Mouse (Mus musculus): ENCODE results near the gene Ros1. TPM values are rescaled to one million over a fixed set of nuclear protein-coding genes. Genes with fewer than 3 reads are reported as not detected.

Ros1 gene
- total RNA-seq, 2 experiments from 2014 or later: not detected

DNA sequence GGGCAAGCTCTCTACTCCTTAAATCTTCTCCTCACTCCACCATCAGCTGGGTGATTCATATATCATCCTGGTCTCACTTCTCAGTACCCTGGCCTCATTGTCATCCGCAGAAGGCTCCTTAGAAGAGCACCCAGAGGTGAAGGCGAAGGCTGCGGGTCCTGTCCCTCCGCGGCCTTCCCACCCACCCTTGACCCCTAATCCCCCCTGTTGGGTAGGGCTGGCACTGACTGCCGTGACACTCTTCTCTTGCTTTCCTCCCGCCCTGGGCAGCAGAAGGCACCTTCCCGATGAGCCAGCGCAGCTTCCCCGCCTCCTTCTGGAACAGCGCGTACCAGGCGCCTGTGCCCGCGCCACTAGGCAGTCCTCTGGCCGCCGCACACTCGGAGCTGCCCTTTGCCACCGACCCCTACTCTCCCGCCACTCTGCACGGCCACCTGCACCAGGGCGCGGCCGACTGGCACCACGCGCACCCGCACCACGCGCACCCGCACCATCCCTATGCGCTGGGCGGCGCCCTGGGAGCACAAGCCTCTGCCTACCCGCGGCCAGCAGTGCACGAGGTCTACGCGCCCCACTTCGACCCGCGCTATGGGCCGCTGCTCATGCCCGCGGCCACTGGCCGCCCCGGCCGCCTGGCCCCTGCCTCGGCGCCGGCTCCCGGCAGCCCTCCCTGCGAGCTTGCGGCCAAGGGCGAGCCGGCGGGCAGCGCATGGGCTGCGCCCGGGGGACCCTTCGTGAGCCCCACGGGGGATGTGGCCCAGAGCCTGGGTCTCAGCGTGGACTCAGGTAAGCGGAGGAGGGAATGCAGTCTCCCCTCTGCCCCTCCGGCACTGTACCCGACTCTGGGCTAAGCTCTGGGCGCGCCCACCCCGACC, 167.6 kb downstream of the Ros1 start:
- intact Hi-C loops (cut with DNase I): loop anchor here (5.0 kb wide), 1 partner anchor 1125 kb away; no protein-coding TSS in a partner anchor
- DNase-seq (ENCODE audit: low spot score in 2 of 2): no peak

DNA sequence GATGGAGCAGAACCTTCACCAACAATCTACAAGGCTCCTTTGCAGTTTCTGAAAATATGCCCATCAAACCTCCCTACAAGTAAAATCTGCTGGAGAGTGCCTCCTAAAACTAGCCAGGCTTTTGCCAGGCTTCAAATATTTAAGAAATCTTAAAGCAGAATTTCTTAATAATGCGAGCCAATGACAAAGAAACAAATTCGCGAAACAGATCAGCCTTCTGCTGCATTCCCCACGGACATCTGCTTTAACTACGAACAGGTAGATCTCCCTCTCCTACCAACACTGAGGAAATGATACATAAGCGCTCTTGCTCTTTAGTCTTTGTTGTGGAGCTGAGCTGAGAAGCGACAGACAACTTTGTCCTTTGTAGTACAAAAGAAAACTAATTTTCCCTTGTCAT, 169.2 kb downstream of the Ros1 start:
- no peak for DNase-seq (ENCODE audit: low spot score in 2 of 2)
- intact Hi-C loops (cut with DNase I): loop anchor here (5.0 kb wide), 1 partner anchor 1124 kb away; no protein-coding TSS in a partner anchor

DNA sequence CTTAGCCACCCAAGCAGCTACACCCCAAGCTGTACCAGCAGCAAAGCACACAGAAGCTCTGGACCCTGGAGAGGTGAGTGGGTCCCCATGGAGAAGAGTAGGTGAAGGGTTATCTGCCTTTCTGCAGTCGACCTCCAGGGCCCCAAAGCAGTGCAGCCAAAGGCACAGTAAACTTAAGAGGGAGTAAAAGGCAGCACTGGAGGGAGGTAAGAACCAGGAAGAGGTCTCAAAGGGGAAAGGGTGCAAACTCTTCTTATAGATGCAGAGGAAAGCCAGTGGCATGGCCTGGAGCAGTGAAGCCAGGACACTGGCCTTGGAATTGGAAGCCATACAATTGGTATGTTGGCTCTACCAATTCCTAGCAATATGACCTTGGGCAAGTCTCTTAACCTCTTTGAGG, 169.8 kb downstream of the Ros1 start:
- no peak for DNase-seq (ENCODE audit: low spot score in 2 of 2)
- intact Hi-C loops (cut with DNase I): loop anchor here (5.0 kb wide), 1 partner anchor 1123 kb away; no protein-coding TSS in a partner anchor

DNA sequence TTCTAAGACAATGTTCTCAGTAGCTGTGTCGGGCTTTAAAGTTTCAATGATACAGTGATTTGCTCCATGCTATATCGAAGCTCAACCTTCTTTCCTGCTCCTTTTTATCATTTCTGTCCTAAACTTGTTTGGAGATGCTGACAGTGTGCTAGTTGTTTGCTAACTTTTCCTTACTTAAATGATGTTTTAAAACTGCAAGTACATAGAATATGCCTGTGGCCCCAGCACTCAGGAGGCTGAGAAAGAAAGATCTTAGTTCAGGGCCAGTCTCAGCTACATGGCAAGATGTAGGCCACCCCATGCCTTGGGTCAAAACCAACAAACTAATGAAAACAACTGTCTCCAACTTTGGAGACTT, 171.0 kb downstream of the Ros1 start:
- intact Hi-C loops (cut with DNase I): loop anchor here (5.0 kb wide), 1 partner anchor 1132 kb away; the partner anchor contains the start of gene Sim1
- DNase-seq (ENCODE audit: low spot score in 2 of 2): no peak

DNA sequence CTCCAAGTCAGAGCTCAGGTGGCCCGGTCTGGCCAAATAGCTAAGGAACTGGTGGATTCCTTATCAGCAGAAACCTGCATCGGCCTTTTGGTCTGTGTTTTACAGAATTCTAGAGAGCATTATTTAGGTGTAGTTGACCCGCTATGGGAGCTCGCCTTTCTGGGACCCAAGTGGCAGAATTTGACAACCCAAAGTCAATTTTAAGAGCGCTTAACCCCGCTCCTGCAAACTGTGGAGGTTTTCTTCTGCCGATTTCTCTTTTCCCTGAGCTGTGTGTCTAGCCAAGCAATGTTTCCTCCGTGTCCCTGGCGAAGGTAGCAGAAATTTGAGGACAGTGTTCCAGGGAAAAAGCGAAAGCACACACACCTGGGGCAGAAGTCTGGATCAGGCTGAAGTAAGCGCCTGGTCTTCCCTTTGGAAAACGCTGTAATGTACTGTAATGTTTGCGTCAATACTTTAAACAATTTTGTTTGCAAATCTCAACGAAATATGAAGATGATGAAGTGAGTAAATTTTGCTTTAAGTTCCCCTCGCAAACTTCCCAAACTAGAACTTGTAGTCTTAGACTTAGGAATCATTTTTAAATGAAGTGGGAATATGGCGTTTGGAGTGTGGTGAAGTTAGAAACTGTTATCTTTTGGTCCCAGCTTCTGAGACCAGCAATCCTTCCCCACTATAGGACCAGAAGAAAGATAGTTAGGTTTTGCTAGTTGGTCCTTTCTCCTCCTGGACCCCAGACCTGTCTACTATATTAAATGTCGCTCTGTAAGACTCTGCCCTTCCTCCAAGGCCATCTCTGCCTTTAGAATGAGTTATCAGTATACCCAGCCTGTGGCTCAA, 171.6 kb downstream of the Ros1 start:
- no peak for DNase-seq (ENCODE audit: low spot score in 2 of 2)
- intact Hi-C loops (cut with DNase I): loop anchor here (5.0 kb wide), 1 partner anchor 1131 kb away; the partner anchor contains the start of gene Sim1

DNA sequence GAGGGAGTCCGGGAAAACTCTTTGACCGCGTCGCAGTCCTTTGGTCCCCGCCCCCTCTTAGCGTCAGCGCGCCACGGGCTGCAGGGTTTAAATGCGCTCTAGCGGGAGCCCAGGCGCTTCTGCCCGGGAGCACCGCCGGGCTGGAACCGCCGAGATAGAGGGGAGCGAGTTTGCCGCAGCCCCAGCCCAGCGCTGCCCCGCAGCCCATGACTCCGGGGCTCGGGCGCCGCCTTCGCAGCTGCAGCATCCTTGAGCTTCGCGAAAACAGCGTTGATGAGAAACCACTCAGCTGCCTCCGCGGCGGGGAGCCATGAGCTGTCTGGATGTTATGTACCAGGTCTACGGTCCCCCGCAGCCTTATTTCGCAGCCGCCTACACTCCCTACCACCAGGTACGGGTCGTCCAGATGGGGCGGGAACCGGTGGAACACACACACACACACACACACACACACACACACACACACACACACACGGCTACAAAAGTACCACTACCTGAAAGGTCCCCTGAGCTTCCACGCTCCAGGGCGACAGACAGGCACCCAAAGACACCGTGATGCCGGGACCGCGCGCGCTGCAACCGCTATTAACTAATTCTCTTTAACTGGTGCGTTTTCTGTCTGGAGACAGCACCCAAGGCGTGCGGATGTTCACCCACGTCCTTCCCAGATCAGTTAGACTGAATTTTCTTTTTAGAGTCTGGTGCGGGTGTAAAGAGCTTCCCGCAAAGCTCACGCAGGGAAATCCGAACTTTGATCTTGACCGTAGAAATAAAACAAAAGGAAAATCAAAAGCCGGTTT, 172.4 kb downstream of the Ros1 start, which contains the start of gene Vgll2:
Gene Vgll2, plus strand, starts transcription at position 90 of the 800 bp plus-strand sequence.
- intact Hi-C loops (cut with DNase I): loop anchor here (5.0 kb wide), 1 partner anchor 1130 kb away; the partner anchor contains the start of gene Sim1
- DNase-seq (ENCODE audit: low spot score in 2 of 2): peak; percentile 16 to 17

DNA sequence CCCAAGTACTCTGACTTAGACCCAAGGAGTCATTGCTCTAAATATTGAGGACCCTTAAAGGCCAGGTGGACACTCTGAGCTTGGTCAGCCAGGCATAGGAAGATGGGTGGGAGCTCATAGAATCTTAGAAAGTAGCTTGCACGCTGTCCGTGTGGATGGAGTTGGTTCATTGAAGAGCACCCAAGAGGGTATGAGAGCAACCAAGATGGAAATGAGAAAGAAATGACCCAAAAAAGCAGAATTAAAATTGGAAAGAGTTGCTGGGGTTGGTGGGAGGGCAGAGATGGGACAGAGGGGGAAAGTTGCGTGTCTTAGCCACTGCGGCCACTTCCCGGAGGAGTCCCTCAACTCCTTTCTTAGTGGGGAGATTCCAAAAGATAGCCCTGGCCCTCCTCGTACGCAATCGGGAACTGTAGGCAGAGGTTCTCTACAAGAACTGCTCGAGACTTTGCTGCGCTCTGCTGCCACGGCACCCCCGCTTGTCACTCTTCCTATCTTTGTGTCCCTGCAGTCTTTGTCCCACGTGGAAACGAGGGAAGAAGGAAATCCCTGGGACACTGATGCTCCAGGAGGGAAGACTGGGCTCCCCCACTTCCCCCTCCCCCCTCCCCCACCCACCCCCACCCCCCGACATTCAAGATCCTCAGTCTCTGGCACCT, 173.2 kb downstream of the Ros1 start:
- no peak for DNase-seq (ENCODE audit: low spot score in 2 of 2)
- intact Hi-C loops (cut with DNase I): loop anchor here (5.0 kb wide), 1 partner anchor 1130 kb away; the partner anchor contains the start of gene Sim1

DNA sequence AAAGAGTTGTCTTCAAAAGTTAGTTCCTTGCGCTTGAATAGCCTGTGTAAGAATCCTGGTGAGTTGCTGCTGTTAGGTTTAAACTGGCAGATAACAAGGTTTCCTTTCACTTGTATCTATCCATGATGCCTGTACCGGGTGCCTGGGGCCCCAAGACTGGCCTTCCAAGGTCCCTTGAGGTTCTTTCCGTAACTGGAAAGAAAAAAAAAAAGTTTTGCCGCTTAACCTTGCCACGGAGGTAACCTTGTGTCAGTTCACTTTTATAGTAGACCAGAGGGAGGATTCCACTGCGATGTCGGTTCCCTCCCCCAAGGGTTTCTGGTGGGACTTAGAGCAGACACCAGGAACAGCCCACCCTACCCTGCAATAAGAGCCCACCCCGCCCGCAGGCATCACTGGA, 173.8 kb downstream of the Ros1 start:
- intact Hi-C loops (cut with DNase I): loop anchor here (5.0 kb wide), 1 partner anchor 1129 kb away; the partner anchor contains the start of gene Sim1
- DNase-seq (ENCODE audit: low spot score in 2 of 2): no peak

DNA sequence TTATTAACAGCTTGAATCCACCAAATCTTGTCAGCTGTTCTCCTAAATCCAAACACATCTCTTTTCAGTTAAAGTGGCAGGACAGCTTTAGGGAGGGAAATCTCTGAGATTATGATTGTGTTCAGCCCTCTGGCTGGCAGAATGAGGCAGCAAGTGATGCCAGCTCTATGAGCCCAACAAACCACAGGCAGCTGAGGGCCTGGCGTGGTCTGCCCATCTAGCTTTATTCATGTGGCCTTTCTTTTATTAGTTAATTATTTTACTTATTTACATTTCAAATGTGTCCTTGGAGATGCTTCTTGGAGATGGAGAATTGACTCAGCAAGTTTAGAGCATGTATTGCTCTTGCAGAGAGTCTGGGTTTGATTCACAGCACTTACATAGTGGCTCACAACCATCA, 176.6 kb downstream of the Ros1 start:
- no peak for DNase-seq (ENCODE audit: low spot score in 2 of 2)
- intact Hi-C loops (cut with DNase I): no loop called here

Small RNA genes lying within 50 kb of the gene (microRNA-seq; reads per million reads assigned to microRNA genes)
- 0 reads per million in 2 experiments for gene Gm24084

Other genes starting within 250 kb of the Ros1 start
- gene Vgll2, start 172.7 kb downstream of the Ros1 start, total RNA-seq (2021): not detected
- gene Dcbld1, start 38.4 kb upstream of the Ros1 start, total RNA-seq (2021): 1 to 10 TPM; 5.3 to 6.9 TPM
- gene Gm26741, start 163.5 kb upstream of the Ros1 start, total RNA-seq (2021): not detected
- 10 to 100 TPM; 51.1 to 52.7 TPM for gene Gopc, start 186.9 kb upstream of the Ros1 start, total RNA-seq (2021)
- not detected for gene Nepn, start 193.7 kb upstream of the Ros1 start, total RNA-seq (2021)
- 10 to 100 TPM; 61.3 to 68.3 TPM for gene Nus1, start 222.3 kb upstream of the Ros1 start, total RNA-seq (2021)

All from left cerebral cortex, postnatal 14 days (tissue).